Mouse (Mus musculus): ENCODE measurements around the gene Ghdc. TPM values are rescaled to one million over a fixed set of nuclear protein-coding genes. Genes with fewer than 3 reads are reported as not detected.

Ghdc gene
- 1 to 10 TPM; 7.3 TPM for total RNA-seq (2021)
- long read RNA-seq, experiment 1, partial matches to known transcripts = 3 of 8 reads
- long read RNA-seq, experiment 1, other reads (novel, unspliced or antisense) = 1 of 8 reads
- long read RNA-seq, experiment 2, partial matches to known transcripts = 2 of 5 reads
- long read RNA-seq, experiment 2, other reads (novel, unspliced or antisense) = 1 of 5 reads

DNA sequence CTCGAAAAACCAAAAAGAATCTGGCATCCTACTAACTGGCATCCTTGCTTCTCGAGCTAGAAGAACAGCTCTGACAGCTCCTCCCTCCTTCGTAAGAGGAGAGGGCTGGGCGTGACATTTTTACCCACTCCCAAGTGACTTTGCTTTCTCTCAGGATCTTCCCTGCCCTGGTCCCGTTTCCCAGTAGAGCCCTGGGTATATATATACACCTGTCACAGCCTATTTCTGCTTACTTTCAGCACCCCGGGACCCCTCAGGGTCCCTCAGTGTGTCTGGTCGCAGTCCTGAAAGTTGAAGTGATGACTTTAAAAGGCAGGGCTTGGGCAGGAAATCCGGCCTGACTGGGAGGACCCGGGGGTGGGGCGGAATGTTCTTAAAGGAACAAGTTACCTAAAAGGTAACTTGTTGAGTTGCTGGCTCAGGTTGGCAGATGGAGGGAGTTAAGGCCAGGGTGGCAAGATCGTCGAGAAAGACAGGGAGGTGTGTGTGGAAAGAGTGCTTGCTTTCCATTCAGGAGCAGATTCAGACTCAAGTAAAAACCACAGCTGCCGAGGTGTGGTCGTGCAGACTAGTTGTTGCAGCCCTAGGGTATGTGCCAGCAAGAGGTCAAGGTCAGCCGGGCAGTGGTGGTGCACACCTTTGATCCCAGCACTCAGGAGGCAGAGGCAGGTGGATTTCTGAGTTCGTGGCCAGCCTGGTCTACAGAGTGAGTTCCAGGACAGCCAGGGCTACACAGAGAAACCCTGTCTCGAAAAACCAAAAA is at the start of gene Ghdc:
Ghdc (minus strand) TSS at position 312 of the 763 bp plus-strand sequence.
- no peak for TF ChIP-seq CTCF (IDR thresholded peaks at IDR 0.05)
- peak; percentile 73 to 77 for DNase-seq (ENCODE audit: extremely low spot score in 1 of 2, low spot score in 2 of 2)
- H3K4me3 ChIP-seq = peak within 1 kb of the TSS; percentile 74
- H3K27ac ChIP-seq = peak within 1 kb of the TSS; percentile 77
- intact Hi-C loops (cut with DNase I) = no loop called here

GRCm38 (mm10) chr11:100820047-100820446 is 49.3 kb upstream of the Ghdc start:
- TF ChIP-seq CTCF (IDR thresholded peaks at IDR 0.05) = no peak
- intact Hi-C loops (cut with DNase I) = no loop called here

DNA sequence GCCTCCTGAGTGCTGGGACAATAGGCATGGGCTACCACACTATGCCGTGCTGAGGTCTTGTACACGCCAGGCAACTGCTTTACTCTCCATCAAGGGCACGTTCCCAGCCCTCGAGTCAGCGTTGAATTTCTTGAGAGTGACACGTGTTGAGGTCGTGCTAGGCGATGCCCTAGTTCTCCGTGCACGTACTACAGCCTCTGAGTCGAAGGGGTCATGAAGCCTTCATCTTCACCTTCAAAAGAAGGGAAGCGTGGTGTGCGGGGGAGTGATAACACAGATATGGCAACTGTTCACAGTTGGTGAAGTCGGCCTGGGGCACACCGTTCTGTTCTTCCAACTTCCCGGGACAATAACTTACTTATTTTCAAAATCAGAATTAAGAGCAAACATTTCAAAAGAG is 48.9 kb upstream of the Ghdc start:
- DNase-seq (ENCODE audit: extremely low spot score in 1 of 2, low spot score in 2 of 2) = no peak
- no peak for TF ChIP-seq CTCF (IDR thresholded peaks at IDR 0.05)
- Histone ChIP-seq H3K4me3 (no peak overlapping the region), H3K27ac (no peak overlapping the region)
- intact Hi-C loops (cut with DNase I) = no loop called here

More at GRCm38 (mm10) chr11:100820047-100820446, 49.3 kb upstream of the Ghdc start:
- no peak overlapping the region for H3K4me3 ChIP-seq
- no peak for DNase-seq (ENCODE audit: extremely low spot score in 1 of 2, low spot score in 2 of 2)
- no peak overlapping the region for H3K27ac ChIP-seq

- TF ChIP-seq CTCF (IDR thresholded peaks at IDR 0.05) = no peak
- Histone ChIP-seq H3K27ac (no peak overlapping the region), H3K4me3 (no peak overlapping the region)
- intact Hi-C loops (cut with DNase I) = no loop called here
- DNase-seq (ENCODE audit: extremely low spot score in 1 of 2, low spot score in 2 of 2) = no peak
These were observed 48.3 kb upstream of the Ghdc start for GRCm38 (mm10) chr11:100819048-100819447.

DNA sequence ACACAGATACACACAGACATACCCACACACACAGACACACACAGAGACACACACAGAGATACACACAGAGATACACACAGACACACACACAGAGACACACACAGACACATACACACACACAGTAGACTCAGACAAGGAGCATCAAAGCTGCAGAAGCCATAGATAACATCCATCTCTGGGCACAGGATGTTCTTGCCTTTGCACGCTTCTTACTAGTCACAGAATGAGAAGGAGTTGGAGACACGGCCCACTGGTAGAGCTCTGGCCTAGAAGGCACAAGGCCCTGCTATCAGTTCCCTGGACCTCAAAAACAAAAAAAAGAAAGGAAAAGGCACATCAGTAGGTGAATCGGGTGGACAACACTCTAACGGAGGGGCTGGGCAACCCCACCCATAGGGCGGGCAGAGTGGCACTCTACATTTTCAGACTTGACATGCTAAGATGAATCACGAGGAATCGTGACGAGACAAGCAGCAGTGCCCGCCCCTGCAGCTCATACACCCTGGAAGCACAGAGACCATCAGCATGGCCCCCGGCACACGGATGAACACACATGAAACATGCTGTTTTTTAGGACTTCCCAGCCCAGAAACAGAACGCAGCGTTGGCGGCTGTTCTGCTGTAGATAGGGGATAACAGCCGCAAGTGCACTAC is 47.7 kb upstream of the Ghdc start:
- intact Hi-C loops (cut with DNase I) = no loop called here
- H3K27ac ChIP-seq = no peak overlapping the region
- H3K4me3 ChIP-seq = no peak overlapping the region
- TF ChIP-seq CTCF (IDR thresholded peaks at IDR 0.05) = no peak
- DNase-seq (ENCODE audit: extremely low spot score in 1 of 2, low spot score in 2 of 2) = no peak

DNA sequence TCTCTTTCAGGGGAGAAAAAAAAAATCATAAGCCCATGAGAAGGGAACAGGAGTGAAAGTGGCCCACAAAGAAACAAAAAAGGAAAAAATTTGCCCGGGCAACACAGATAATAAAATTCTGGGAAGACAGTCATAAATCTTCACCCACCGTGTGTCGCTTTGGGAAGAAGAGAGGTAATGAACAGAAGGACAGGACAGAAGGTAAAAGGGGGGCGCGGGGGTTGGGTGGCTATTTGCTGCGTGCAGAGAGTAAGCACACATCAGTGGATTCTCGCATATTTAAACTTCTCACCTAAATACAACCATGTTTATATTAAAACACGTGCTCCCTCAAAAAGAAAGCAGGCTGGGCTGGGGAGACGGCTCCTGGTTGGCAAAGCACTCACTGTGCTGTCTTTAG is 46.6 kb upstream of the Ghdc start:
- DNase-seq (ENCODE audit: extremely low spot score in 1 of 2, low spot score in 2 of 2) = no peak
- no peak overlapping the region for H3K27ac ChIP-seq
- intact Hi-C loops (cut with DNase I) = no loop called here
- H3K4me3 ChIP-seq = no peak overlapping the region
- no peak for TF ChIP-seq CTCF (IDR thresholded peaks at IDR 0.05)

DNA sequence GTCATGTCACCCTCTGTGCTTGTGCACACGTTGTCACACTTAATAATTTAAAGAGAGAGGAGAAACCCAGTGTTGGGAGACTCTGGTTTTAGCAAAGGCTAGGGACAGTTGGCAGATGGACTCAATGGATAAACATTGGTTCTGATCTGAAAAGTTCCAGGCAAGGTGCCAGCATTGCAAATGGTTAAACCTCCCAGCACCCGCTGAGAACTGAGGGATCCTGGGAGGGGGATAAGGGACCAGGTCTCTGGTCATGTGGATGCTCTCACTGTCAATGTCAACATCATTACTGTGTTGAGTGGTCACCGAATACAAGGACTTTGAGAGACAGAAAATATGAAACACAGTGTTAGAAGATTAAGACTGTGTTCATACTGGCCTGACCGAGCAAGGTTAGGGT is 46.0 kb upstream of the Ghdc start:
- no peak for DNase-seq (ENCODE audit: extremely low spot score in 1 of 2, low spot score in 2 of 2)
- no peak for TF ChIP-seq CTCF (IDR thresholded peaks at IDR 0.05)
- Histone ChIP-seq H3K4me3 (no peak overlapping the region), H3K27ac (no peak overlapping the region)
- intact Hi-C loops (cut with DNase I) = no loop called here

DNA sequence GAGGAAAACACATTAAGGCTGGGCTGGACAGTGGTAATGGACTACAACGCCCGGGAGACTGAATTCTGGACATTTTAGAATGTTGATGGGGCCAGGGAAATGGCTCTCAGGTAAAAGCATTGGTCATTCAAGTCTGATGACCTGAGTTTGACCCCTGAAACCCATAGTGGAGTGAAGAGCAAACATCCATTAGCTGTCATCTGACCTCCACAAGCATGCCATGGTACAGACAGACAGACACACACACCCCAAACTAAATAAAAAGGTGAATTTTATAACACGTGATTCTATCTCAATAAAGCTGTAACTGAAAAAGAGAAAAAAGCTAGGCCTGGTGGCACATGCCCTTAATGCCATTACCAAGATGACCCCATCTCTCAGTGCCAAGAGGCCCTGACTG is 45.6 kb upstream of the Ghdc start:
- no peak overlapping the region for H3K4me3 ChIP-seq
- intact Hi-C loops (cut with DNase I) = no loop called here
- no peak overlapping the region for H3K27ac ChIP-seq
- TF ChIP-seq CTCF (IDR thresholded peaks at IDR 0.05) = no peak
- no peak for DNase-seq (ENCODE audit: extremely low spot score in 1 of 2, low spot score in 2 of 2)

DNA sequence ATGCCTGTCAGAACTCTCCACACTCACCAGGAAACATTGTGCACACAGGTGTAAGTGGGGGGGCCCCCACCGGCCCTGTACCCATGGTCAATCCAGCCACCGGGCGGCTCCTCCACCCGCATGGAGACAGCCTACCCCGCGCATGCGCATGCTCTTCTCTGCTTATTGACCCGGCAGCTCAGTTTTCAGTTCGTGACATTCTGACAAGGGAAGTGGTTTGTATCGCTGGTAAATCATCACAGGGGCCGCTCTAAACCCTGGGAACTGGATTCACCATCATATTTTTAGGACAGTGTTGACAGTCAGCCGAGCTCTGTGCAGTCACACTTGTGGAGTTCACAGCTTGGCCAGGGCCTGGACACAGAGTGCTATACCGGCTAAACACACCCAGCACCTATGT is 43.7 kb upstream of the Ghdc start:
- intact Hi-C loops (cut with DNase I) = no loop called here
- TF ChIP-seq CTCF (IDR thresholded peaks at IDR 0.05) = no peak
- Histone ChIP-seq H3K27ac (no peak overlapping the region), H3K4me3 (no peak overlapping the region)
- DNase-seq (ENCODE audit: extremely low spot score in 1 of 2, low spot score in 2 of 2) = no peak

GRCm38 (mm10) chr11:100811132-100811531 is 40.4 kb upstream of the Ghdc start:
- no peak overlapping the region for H3K27ac ChIP-seq
- no peak for DNase-seq (ENCODE audit: extremely low spot score in 1 of 2, low spot score in 2 of 2)
- intact Hi-C loops (cut with DNase I) = no loop called here
- TF ChIP-seq CTCF (IDR thresholded peaks at IDR 0.05) = peak; percentile 26
- H3K4me3 ChIP-seq = no peak overlapping the region

DNA sequence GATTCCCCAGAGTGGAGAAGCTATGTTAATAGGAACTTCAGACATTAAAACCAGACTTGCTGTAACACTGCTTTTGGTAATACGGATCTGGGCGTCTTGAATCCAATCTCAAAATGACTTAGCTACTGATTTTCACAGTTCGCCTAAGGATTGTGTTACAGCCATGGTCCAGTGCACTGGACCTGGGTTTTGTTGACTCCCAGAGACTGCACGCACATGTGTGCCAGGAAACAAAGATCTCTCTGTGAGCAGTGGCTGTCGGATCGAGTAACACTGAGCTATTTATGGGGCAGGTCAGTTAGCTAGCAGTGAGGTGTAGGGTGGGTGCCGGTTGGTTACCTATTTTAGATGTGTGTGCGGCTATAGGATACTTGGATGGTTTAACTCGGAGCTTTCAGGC is 39.8 kb upstream of the Ghdc start:
- intact Hi-C loops (cut with DNase I) = no loop called here
- no peak overlapping the region for H3K4me3 ChIP-seq
- TF ChIP-seq CTCF (IDR thresholded peaks at IDR 0.05) = no peak

More for the DNA sequence above, 39.8 kb upstream of the Ghdc start:
- DNase-seq (ENCODE audit: extremely low spot score in 1 of 2, low spot score in 2 of 2) = no peak
- no peak overlapping the region for H3K27ac ChIP-seq
